Mouse (Mus musculus): ENCODE data around the gene Olfr1328. TPM values are rescaled to one million over a fixed set of nuclear protein-coding genes. Genes with fewer than 3 reads are reported as not detected.
"Not testable (repeated sequence)": the region's sequence is repeated elsewhere in the genome, so short reads cannot be mapped to it uniquely, and the experiment has no call there.

Gene Olfr1328
- polyA plus RNA-seq (2012; rRNA removed) (not detected in 2 replicates), polyA plus RNA-seq (2014; fragmentation: Nextera tagmentation; extraction: Ambion mirVana) (not detected in 2 replicates)

DNA sequence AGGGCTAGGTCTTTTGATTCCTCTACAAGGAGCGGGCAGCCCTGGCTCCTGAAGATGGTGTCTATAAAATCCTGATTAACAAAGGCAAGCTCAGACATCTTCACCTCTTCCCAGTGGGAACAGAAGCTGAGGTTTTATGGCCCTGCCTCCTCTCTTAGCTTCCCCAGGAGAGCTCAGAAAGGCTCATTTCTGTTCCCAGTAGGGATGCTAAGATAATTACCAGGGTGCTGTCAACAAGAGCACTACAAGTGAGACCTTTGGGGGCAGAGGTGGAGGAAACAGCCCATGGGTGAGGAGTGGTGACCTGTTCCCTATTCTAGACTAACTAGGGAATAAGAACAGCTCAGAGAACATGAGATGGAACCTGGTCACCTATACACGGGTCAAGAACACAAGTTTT is at the start of gene Olfr1328:
Gene Olfr1328 (minus strand): TSS at position 101 of the 400 bp plus-strand sequence.
- Histone ChIP-seq H3K4me1 (ENCODE audit: control insufficient read depth, insufficient read depth, low read length) (no peaks in the 10 kb centered on the region), H3K36me3 (ENCODE audit: control insufficient read depth, insufficient read depth, low read length) (no peaks in the 10 kb centered on the region), H3K4me2 (replicated peaks; ENCODE audit: low read depth, low read length, severe bottlenecking) (no peak within 1 kb of the TSS), H3K9ac (ENCODE audit: low read depth, low read length, severe bottlenecking) (no peak within 1 kb of the TSS), H3K9me3 (ENCODE audit: control insufficient read depth, low read length) (no peaks in the 10 kb centered on the region), H3K27me3 (ENCODE audit: control insufficient read depth, insufficient read depth, low read length) (no peaks in the 10 kb centered on the region), H3K4me3 (replicated peaks; ENCODE audit: low read length) (no peak within 1 kb of the TSS), H3K27ac (replicated peaks; ENCODE audit: low read depth, low read length) (no peak within 1 kb of the TSS)
- no peak for TF ChIP-seq POLR2A (IDR thresholded peaks at IDR 0.05; ENCODE audit: borderline replicate concordance, extremely low read depth, insufficient read depth, insufficient read length)
- DNase-seq (ENCODE audit: low spot score) (no peak), ATAC-seq (ENCODE audit: low FRiP score, low read depth) (no peak)
- WGBS = 74% methylated on average over 2 of the region's 2 CpGs

DNA sequence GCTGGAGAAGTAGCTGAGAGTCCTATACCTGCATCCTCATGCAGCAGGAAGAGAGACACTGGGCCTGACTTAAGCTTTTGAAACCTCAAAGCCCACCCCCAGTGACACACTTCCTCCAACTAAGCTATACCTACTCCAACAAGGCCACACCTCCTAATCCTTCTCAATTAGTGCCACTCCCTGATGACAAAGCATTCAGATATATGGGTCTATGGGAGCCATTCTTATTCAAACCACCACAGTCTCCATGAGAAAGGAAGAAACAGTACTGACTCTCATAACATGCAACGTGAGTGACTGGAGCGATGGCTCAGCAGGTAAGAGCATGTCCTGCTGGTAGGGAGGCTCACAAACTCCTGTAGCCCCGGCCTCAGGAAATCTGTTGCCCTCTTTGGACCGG is 46.9 kb upstream of the Olfr1328 start:
- Histone ChIP-seq H3K36me3 (ENCODE audit: control insufficient read depth, insufficient read depth, low read length) (no peaks in the 10 kb centered on the region), H3K27ac (replicated peaks; ENCODE audit: low read depth, low read length) (no peak overlapping the region), H3K4me1 (ENCODE audit: control insufficient read depth, insufficient read depth, low read length) (no peaks in the 10 kb centered on the region), H3K4me2 (replicated peaks; ENCODE audit: low read depth, low read length, severe bottlenecking) (no peak overlapping the region), H3K27me3 (ENCODE audit: control insufficient read depth, insufficient read depth, low read length) (no peaks in the 10 kb centered on the region), H3K4me3 (replicated peaks; ENCODE audit: low read length) (no peak overlapping the region), H3K9ac (ENCODE audit: low read depth, low read length, severe bottlenecking) (no peak overlapping the region), H3K9me3 (ENCODE audit: control insufficient read depth, low read length) (no peaks in the 10 kb centered on the region)
- ATAC-seq (ENCODE audit: low FRiP score, low read depth) (no peak), DNase-seq (ENCODE audit: low spot score) (no peak)
- WGBS = 88% methylated on average over 4 of the region's 4 CpGs
- no peak for TF ChIP-seq POLR2A (IDR thresholded peaks at IDR 0.05; ENCODE audit: borderline replicate concordance, extremely low read depth, insufficient read depth, insufficient read length)

DNA sequence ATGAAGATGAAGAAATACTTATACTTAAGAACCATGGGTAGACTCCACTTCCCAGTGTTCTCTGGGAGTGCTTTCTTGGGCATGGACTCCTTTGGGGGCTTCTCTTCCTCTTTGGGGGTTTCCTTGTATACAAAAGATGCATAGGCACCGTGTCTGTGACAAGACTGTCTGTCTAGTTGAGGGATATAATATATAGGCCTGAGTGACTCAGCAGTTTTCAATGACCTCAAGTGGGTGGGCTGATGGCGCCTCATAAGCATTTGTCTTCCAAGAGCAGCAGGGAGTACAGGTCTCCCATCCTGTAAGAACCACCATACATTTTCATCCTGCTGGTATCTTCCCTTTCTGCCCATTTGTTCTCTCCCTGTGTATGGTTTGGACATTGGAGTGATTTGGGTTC is 34.9 kb upstream of the Olfr1328 start:
- H3K27me3 ChIP-seq (ENCODE audit: control insufficient read depth, insufficient read depth, low read length) = no peaks in the 10 kb centered on the region
- H3K27ac ChIP-seq (replicated peaks; ENCODE audit: low read depth, low read length) = no peak overlapping the region
- H3K9me3 ChIP-seq (ENCODE audit: control insufficient read depth, low read length) = no peaks in the 10 kb centered on the region
- DNase-seq (ENCODE audit: low spot score) (no peak), ATAC-seq (ENCODE audit: low FRiP score, low read depth) (no peak)
- H3K9ac ChIP-seq (ENCODE audit: low read depth, low read length, severe bottlenecking) = no peak overlapping the region
- H3K4me1 ChIP-seq (ENCODE audit: control insufficient read depth, insufficient read depth, low read length) = no peaks in the 10 kb centered on the region
- H3K4me2 ChIP-seq (replicated peaks; ENCODE audit: low read depth, low read length, severe bottlenecking) = no peak overlapping the region
- no peak overlapping the region for H3K4me3 ChIP-seq (replicated peaks; ENCODE audit: low read length)
- 89% methylated on average over 2 of the region's 2 CpGs for WGBS
- TF ChIP-seq POLR2A (IDR thresholded peaks at IDR 0.05; ENCODE audit: borderline replicate concordance, extremely low read depth, insufficient read depth, insufficient read length) = no peak
- no peaks in the 10 kb centered on the region for H3K36me3 ChIP-seq (ENCODE audit: control insufficient read depth, insufficient read depth, low read length)

DNA sequence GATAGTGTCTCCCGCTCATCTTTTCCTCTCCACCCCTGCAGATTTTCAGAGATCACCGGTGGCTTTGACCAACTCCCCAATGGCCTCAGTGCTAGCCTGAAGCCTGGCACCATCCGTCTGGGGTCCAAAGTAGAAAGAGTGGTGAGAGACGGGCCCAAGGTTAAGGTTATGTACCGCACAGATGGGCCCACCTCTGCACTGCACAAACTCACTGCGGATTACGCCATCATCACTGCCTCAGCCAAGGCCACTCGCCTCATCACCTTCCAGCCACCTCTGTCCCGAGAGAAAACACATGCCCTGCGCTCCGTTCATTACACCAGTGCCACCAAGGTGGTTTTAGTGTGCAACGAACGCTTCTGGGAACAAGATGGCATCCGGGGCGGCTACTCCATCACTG is 29.3 kb upstream of the Olfr1328 start:
- no peak overlapping the region for H3K9ac ChIP-seq (ENCODE audit: low read depth, low read length, severe bottlenecking)
- TF ChIP-seq POLR2A (IDR thresholded peaks at IDR 0.05; ENCODE audit: borderline replicate concordance, extremely low read depth, insufficient read depth, insufficient read length) = no peak
- H3K27me3 ChIP-seq (ENCODE audit: control insufficient read depth, insufficient read depth, low read length) = no peaks in the 10 kb centered on the region
- no peak overlapping the region for H3K4me3 ChIP-seq (replicated peaks; ENCODE audit: low read length)
- H3K9me3 ChIP-seq (ENCODE audit: control insufficient read depth, low read length) = no peaks in the 10 kb centered on the region
- WGBS = 93% methylated on average over 15 of the region's 15 CpGs
- no peak overlapping the region for H3K4me2 ChIP-seq (replicated peaks; ENCODE audit: low read depth, low read length, severe bottlenecking)
- H3K27ac ChIP-seq (replicated peaks; ENCODE audit: low read depth, low read length) = no peak overlapping the region
- H3K4me1 ChIP-seq (ENCODE audit: control insufficient read depth, insufficient read depth, low read length) = no peaks in the 10 kb centered on the region
- ATAC-seq (ENCODE audit: low FRiP score, low read depth) = no peak
- no peak for DNase-seq (ENCODE audit: low spot score)
- H3K36me3 ChIP-seq (ENCODE audit: control insufficient read depth, insufficient read depth, low read length) = no peaks in the 10 kb centered on the region

DNA sequence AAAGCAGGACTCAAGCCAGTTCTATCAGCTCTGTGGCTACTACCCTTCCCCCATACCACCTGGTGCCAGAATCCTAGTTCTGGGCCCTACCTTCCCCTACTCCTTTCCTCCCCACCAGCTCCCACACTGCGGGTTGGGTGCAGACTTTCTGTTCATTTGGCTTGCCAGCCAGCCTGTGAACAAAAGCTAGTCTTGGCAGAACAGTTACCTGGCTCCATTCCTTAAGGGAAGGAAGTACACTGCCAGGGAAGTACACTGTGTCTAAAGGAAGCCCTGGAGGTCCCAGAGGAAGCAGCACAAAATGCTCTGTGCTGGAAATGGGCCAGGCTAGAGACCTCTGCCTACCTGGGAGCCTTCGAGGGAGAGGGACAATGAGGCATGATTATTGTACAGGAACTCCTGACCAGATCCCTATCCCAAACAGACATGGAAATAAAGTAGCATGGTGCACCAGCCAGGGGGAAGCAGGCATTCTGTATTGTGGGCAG is 22.8 kb upstream of the Olfr1328 start, which contains the start of gene Lao1:
Gene Lao1 (plus strand): TSS at position 438 of the 488 bp plus-strand sequence.
- DNase-seq (ENCODE audit: low spot score) (no peak), ATAC-seq (ENCODE audit: low FRiP score, low read depth) (no peak)
- Histone ChIP-seq H3K9me3 (ENCODE audit: control insufficient read depth, low read length) (no peaks in the 10 kb centered on the region), H3K4me3 (replicated peaks; ENCODE audit: low read length) (no peak within 1 kb of the TSS), H3K36me3 (ENCODE audit: control insufficient read depth, insufficient read depth, low read length) (no peaks in the 10 kb centered on the region), H3K27ac (replicated peaks; ENCODE audit: low read depth, low read length) (no peak within 1 kb of the TSS), H3K9ac (ENCODE audit: low read depth, low read length, severe bottlenecking) (no peak within 1 kb of the TSS), H3K4me1 (ENCODE audit: control insufficient read depth, insufficient read depth, low read length) (no peaks in the 10 kb centered on the region), H3K4me2 (replicated peaks; ENCODE audit: low read depth, low read length, severe bottlenecking) (no peak within 1 kb of the TSS), H3K27me3 (ENCODE audit: control insufficient read depth, insufficient read depth, low read length) (no peaks in the 10 kb centered on the region)
- 62% methylated on average over 2 of the region's 2 CpGs for WGBS
- TF ChIP-seq POLR2A (IDR thresholded peaks at IDR 0.05; ENCODE audit: borderline replicate concordance, extremely low read depth, insufficient read depth, insufficient read length) = no peak

DNA sequence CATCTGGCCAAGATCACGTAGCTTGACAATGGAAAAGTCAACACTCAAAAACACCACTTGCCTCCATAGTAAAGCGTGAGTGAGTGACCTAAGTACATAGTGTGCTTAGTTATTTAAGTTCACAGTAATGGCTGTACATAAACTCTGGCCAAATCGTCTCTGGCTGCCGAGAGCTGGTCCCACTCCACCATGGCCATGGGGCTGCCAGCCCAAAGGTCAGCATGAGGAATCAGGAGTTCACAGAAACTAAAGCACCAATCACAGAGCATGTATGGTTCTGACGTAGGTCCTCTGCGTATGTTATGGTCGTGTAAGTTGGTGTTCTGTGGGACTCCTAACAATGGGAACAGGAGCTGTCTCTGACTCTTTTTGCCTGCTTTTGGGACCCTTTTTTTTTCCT is 20.4 kb upstream of the Olfr1328 start:
- DNase-seq (ENCODE audit: low spot score) = no peak
- H3K4me2 ChIP-seq (replicated peaks; ENCODE audit: low read depth, low read length, severe bottlenecking) = no peak overlapping the region
- no peak for TF ChIP-seq POLR2A (IDR thresholded peaks at IDR 0.05; ENCODE audit: borderline replicate concordance, extremely low read depth, insufficient read depth, insufficient read length)
- no peaks in the 10 kb centered on the region for H3K9me3 ChIP-seq (ENCODE audit: control insufficient read depth, low read length)
- no peaks in the 10 kb centered on the region for H3K36me3 ChIP-seq (ENCODE audit: control insufficient read depth, insufficient read depth, low read length)
- H3K27me3 ChIP-seq (ENCODE audit: control insufficient read depth, insufficient read depth, low read length) = no peaks in the 10 kb centered on the region
- no peak overlapping the region for H3K9ac ChIP-seq (ENCODE audit: low read depth, low read length, severe bottlenecking)
- no peak for ATAC-seq (ENCODE audit: low FRiP score, low read depth)
- no peaks in the 10 kb centered on the region for H3K4me1 ChIP-seq (ENCODE audit: control insufficient read depth, insufficient read depth, low read length)
- no peak overlapping the region for H3K4me3 ChIP-seq (replicated peaks; ENCODE audit: low read length)
- 86% methylated on average over 7 of the region's 7 CpGs for WGBS
- no peak overlapping the region for H3K27ac ChIP-seq (replicated peaks; ENCODE audit: low read depth, low read length)

DNA sequence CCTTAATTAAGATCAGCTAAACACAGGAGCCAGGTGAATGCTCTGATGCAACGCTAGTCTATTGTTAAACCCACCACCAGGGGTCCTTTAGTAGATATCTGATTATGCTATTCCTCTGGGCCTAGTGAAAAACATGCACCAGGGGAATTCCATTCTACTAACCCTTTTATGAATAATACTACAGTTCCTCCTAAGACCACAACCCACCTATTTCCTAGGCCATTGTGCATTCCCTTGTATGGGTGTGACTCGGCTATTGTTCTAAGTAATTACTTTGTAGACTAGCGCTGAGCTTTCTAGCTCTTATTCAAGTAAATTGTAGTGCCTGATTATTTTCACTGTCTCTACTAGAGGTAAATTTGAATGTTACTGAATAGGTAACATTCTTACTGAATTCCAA is 7.1 kb downstream of the Olfr1328 start:
- not testable (repeated sequence) for ATAC-seq (ENCODE audit: low FRiP score, low read depth); H3K4me2 ChIP-seq (replicated peaks; ENCODE audit: low read depth, low read length, severe bottlenecking); H3K36me3 ChIP-seq (ENCODE audit: control insufficient read depth, insufficient read depth, low read length); DNase-seq (ENCODE audit: low spot score); H3K27ac ChIP-seq (replicated peaks; ENCODE audit: low read depth, low read length); H3K4me1 ChIP-seq (ENCODE audit: control insufficient read depth, insufficient read depth, low read length); H3K4me3 ChIP-seq (replicated peaks; ENCODE audit: low read length); H3K27me3 ChIP-seq (ENCODE audit: control insufficient read depth, insufficient read depth, low read length); H3K9me3 ChIP-seq (ENCODE audit: control insufficient read depth, low read length); H3K9ac ChIP-seq (ENCODE audit: low read depth, low read length, severe bottlenecking)
- WGBS = 85% methylated on average over 3 of the region's 3 CpGs

DNA sequence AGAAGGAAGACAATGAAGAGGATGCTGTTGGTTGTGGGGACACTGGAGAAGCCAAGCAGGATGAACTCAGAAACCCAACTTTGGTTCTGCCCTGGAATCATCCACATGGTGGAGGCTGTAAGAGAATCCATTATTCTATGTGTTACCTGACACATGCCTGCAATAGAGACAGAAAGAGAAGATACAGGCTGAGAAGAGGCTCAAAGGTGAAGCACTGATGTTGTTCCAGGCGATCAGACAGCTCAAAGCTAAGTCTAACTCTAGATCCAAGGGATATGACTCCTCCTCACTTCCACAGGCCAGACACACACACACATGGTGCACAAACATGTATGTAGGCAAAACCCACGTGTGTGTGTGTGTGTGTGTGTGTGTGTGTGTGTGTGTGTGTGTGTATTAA is 21.0 kb downstream of the Olfr1328 start, which contains the start of gene Olfr1329:
Gene Olfr1329 (minus strand): TSS at position 101 of the 400 bp plus-strand sequence.
- not testable (repeated sequence) for H3K27me3 ChIP-seq (ENCODE audit: control insufficient read depth, insufficient read depth, low read length); DNase-seq (ENCODE audit: low spot score); H3K36me3 ChIP-seq (ENCODE audit: control insufficient read depth, insufficient read depth, low read length); H3K4me3 ChIP-seq (replicated peaks; ENCODE audit: low read length); H3K4me2 ChIP-seq (replicated peaks; ENCODE audit: low read depth, low read length, severe bottlenecking); ATAC-seq (ENCODE audit: low FRiP score, low read depth); H3K4me1 ChIP-seq (ENCODE audit: control insufficient read depth, insufficient read depth, low read length); H3K27ac ChIP-seq (replicated peaks; ENCODE audit: low read depth, low read length); H3K9me3 ChIP-seq (ENCODE audit: control insufficient read depth, low read length); H3K9ac ChIP-seq (ENCODE audit: low read depth, low read length, severe bottlenecking)
- WGBS = 51% methylated on average over 2 of the region's 2 CpGs

Data from limb, embryonic 14.5 days (tissue).